Mouse (Mus musculus) common myeloid progenitor, adult 5-6 weeks (primary cell): Measurements from ENCODE around the gene Rasgrf1. TPM values are rescaled to one million over a fixed set of nuclear protein-coding genes. Genes with fewer than 3 reads are reported as not detected.
A peak's percentile ranks its signal among the peaks of the same experiment; 100 is the strongest.

Experiments used
- ATAC-seq: replicated peaks from 2 replicates; pipeline ENCODE4 v1.8.0; 2016; ENCODE audit warnings: low read depth, mild to moderate bottlenecking, moderate TSS enrichment, inconsistent platforms; ENCODE audit not compliant: poor library complexity, severe bottlenecking
- total RNA-seq: library from RNA; stranded (forward); fragments of 200-1000, 187-1606 nt; gene quantifications from 2 replicates; pipeline ENCODE4 v1.2.3, GENCODE M21; 2017

The Rasgrf1 gene
- not detected in 2 replicates for total RNA-seq

GRCm38 (mm10) chr9:89909131-89910010, at the start of gene Rasgrf1:
Gene Rasgrf1 (plus strand): TSS chr9:89909908.
- peak; percentile 45 for ATAC-seq

GRCm38 (mm10) chr9:89860145-89860544, 49.6 kb upstream of the Rasgrf1 start:
- no peak for ATAC-seq

- no peak for ATAC-seq
These were observed 49.1 kb upstream of the Rasgrf1 start for GRCm38 (mm10) chr9:89860584-89860983.

DNA sequence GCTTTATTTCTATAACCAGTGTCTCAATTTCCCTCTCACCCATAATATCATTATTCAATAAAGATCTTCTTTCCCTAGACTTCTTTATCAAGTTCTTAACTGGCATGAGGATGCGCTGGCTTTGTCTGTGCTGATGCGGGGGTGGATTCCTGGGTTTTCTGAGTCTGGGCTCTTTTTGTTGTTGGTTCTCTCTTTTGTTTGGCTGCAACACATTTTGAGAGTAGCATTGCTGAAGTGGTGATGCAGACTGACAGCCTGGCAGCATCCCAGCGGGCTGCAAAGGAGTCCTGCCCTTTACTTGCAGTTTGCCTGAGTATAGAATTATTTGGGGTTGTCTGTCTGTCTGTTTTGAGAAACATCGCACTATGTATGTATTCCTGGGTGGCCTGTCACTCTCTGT, 42.6 kb upstream of the Rasgrf1 start:
- ATAC-seq: no peak

DNA sequence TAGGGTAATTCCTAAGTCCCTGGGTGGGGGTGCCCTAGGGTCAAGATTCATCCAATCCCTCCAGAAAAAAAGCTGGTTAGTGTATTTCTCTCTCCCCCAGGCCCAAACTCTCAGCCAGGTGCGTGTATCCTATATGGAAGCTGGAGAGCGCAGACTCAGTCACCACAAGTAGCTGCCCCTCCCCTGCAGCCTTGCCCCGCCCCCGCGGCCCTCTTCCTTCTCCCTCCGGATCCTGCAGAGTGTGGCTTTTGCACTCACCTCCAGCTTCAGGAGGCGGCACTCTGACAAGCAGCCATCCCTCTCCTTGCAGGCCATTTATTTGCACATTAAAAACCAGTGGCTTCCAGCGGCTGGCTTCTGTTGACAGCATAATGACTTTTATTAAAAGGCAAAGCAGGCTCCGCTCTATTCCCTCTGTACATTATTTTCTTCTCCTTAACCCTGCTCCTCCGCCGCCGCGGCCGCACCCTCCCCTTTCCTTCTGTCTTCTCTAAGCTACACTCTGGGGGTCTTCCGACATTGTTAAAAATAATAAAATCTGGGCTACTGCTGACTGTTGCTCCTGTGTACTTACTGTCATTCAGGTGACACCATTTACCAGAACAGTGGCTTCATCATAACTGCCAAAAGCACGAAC, 41.5 kb upstream of the Rasgrf1 start:
- no peak for ATAC-seq

- peak; percentile 20 for ATAC-seq
These were observed 40.1 kb upstream of the Rasgrf1 start for GRCm38 (mm10) chr9:89869594-89869993.

GRCm38 (mm10) chr9:89870531-89871150, 39.1 kb upstream of the Rasgrf1 start:
- ATAC-seq: no peak

- ATAC-seq: peak; percentile 80
These were observed 37.6 kb upstream of the Rasgrf1 start for GRCm38 (mm10) chr9:89872137-89872536.

DNA sequence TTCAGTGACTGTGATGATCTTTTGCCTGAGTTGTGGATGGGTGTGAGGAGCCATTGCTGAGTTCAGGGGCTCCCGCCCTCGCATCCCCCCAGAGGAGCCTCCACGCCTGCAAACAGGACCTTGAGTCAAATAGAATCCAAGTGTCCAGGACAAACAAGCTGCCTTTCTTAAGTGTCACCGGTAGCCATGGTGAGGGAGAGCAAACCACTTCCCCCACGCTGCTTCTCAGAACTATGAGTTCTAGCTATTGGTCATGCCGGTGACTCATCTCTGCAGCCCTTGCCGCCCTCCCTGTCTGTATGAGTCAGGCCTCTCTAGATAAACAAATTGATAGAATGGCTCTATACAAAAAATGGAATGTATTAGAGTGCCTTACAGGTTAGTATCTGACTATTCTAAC, 35.3 kb upstream of the Rasgrf1 start:
- ATAC-seq: peak; percentile 81

GRCm38 (mm10) chr9:89875551-89875950, 34.2 kb upstream of the Rasgrf1 start:
- ATAC-seq: no peak

- ATAC-seq: no peak
These were observed 31.2 kb upstream of the Rasgrf1 start for GRCm38 (mm10) chr9:89878471-89879020.

DNA sequence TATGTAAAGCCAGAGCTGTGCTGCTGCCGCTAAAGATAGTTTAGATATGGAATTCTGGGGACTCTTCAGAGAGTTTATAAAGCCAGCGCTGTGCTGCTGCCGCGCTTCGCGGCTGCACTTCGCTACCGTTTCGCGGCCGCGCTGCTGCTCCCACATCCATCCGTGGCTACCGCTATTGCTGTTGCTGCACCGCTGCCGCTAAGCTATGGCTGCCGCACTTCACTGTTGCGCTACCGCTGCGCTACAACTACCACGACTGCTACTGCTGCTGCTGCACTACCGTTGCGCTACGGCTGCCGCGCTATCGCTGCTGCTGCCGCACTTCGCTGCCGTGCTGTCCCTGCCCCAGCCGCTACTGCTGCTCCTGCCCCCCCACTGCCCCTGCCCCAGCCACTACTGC, 30.1 kb upstream of the Rasgrf1 start:
- peak; percentile 77 for ATAC-seq

DNA sequence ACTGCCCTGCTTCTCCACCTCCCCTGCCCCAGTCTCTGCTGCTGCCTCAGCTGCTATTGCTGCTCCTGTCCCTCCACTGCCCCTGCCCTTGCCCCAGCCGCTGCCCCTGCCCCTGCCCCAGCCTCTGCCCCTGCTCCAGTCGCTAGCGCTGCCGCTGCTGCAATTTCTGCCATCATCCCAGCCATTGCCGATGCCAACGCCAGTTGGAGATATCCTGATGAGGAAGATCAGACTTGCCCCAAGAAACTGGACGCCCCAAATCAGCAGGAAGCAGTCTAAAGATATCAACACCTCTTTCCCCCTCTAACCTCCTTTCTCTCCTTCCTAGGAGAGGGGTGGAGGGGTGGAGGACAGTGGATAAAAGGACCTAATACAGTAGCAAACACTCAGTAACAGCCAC, 28.2 kb upstream of the Rasgrf1 start:
- ATAC-seq: no peak

GRCm38 (mm10) chr9:89882583-89882982, 27.1 kb upstream of the Rasgrf1 start:
- no peak for ATAC-seq

DNA sequence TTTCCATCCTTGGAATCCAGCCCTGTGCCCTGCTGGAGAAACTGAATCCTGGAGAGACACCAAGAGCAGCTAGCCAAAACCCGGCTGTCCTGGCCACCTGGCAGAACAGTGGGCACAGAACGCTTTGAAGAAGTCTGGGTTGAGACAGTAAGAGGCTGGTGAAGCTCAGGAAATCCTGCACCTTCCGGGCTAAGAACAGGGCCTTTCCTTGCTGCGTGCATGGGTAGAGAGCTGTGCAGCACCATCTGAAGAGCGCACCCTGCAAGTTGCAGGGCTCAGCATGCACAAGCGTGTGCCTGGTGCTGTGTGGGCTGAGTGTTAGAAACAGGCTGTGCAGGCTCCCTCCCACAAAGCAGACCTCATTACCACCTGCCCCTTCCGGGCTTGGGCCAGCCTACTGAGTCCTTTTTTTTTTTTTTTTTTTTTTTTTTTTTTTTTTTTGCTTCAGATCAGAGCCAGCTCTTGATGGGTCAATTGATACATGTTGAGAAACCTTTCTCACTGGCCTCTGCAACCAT, 23.9 kb upstream of the Rasgrf1 start:
- ATAC-seq: peak; percentile 60

GRCm38 (mm10) chr9:89891534-89892293, 18.0 kb upstream of the Rasgrf1 start:
- ATAC-seq: no peak

DNA sequence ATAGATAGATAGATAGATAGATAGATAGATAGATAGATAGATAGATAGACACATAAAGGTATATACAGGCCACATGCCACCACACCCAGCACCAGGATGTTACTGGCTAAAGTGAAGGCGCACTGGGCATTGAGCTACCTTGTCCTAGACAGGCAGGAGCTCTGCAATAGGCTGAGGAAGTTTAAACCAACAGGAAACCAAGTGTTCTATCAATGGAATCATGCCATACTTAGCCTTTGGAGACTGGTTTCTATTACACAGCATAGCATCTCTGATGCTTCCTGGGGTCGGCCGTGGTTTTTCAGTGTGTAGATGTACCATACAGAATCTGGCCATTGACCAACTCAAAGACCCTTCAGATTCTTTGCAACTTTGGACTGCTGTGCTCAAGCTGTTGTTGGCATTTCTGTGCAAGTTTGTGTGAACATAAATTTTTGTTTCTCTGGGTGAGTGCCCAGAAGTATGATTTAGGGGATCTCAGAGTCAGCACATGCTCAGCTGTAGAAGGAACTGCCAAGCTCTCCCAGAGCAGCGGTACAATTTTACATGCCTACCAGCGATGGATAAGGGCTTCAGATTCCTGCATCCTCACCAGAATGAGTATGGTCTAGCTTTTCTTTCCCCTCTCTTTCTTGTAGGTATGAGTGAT, 17.0 kb upstream of the Rasgrf1 start:
- peak; percentile 47; the same call in 1 of the 2 replicates for ATAC-seq

GRCm38 (mm10) chr9:89900111-89900824, 9.4 kb upstream of the Rasgrf1 start:
- ATAC-seq: 0 out of 2 replicates have a peak, but pooled peaks have one; percentile 29

DNA sequence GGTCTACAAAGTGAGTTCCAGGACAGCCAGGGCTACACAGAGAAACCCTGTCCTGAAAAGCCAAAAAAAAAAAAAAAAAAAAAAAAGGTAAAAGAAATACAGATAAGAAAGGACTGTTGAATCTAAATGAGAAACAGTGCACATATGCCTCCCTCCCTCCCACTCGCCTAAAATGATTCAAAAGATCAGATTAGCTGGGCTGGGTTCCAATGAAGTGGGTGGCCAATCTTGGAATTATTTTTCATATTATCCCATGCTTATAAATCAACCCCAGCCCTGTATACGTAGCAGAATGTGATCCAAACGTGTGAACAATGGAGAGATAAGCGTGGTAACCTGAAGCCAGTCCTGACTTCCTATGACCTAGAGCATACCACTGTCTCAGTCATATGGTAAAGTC, 8.5 kb upstream of the Rasgrf1 start:
- no peak for ATAC-seq
